Mouse (Mus musculus): ENCODE data around the gene Rasgef1a. TPM values are rescaled to one million over a fixed set of nuclear protein-coding genes. Genes with fewer than 3 reads are reported as not detected.

Rasgef1a gene
- 0.15 TPM in 1 of 2 replicates, not detected in the other for polyA plus RNA-seq (2014; fragmentation: Nextera tagmentation; extraction: Ambion mirVana)

DNA sequence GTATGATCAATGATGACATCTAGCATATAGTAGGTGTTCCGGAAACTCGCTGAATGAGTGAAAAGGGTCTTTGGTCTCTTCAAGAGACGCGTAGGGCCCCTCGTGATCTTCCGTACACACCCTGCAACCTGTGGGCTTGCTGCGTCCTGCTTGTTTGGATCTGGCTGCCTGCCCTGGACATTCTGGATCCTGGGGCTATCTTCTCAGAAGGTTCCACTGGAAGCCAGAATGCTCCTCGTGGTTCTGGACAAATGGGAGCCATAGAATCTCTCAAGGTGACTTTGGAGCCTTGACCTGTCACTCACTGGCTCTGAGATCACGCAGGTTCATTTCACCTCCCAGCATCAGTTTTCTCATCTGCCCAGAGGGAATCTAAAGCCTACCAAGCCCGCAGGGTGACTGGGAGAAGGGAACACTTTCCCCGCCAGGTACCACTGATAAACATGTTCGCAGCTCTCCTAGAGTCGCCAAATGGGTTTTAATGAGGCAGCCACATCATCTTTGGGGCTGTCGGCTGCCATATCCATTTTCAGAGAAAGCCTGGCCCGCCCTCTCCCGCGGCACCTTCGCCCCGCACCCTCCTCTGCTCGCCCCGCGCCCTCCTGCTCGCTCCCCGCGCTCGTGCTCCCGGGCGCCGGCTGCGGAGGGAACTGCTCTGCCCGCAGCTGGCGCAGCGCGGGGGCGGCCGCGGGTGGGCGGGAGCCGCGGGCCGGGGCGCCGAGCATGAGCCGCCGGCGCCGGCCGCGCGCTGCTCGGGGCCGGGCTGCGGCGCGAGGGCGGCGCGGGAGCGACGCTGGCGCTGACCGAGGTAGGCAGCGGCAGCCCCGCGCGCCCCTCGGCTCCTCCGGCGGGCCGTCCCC is at the start of gene Rasgef1a:
Rasgef1a (plus strand) TSS at position 683 of the 860 bp plus-strand sequence.
- 12% methylated on average over 53 of the region's 70 CpGs for WGBS
- H3K9me3 ChIP-seq (ENCODE audit: control insufficient read depth, low read length), result no peaks in the 10 kb centered on the region
- H3K4me3 ChIP-seq (ENCODE audit: low read depth, low read length), result peak within 1 kb of the TSS; percentile 52
- no peak within 1 kb of the TSS for H3K27ac ChIP-seq (ENCODE audit: low read depth, low read length)
- peaks cover 28% of the 10 kb centered on the region for H3K27me3 ChIP-seq (ENCODE audit: control insufficient read depth, insufficient read depth, low read length)
- DNase-seq (ENCODE audit: low spot score, missing footprints), result peak; percentile 84
- H3K4me2 ChIP-seq, result peak within 1 kb of the TSS; percentile 85
- H3K9ac ChIP-seq (ENCODE audit: low read length), result peak within 1 kb of the TSS; percentile 55
- H3K36me3 ChIP-seq (ENCODE audit: control insufficient read depth, insufficient read depth, low read length), result no peaks in the 10 kb centered on the region
- peaks cover 8% of the 10 kb centered on the region for H3K4me1 ChIP-seq (ENCODE audit: control insufficient read depth, insufficient read depth, low read length)
- ATAC-seq (ENCODE audit: low FRiP score), result peak; percentile 49

DNA sequence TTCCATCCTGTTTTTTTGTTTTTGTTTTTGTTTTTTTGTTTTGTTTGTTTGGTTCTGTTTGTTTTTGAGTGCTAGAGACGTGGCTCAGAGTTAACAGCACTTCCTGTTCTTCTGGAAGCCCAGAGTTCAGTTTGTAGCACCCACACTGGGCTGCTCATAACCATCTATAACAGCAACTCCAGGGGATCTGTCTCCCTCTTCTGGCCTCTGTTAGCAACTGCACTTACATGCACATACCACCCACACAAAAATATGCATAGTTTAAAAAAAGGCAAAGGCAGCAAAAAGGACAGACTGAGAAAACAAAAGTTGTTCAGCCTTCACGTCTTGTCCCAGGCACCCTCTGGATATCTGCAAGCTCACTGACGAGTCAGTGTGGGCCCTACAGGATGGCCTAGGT is 48.0 kb upstream of the Rasgef1a start:
- H3K27me3 ChIP-seq (ENCODE audit: control insufficient read depth, insufficient read depth, low read length), result no peaks in the 10 kb centered on the region
- H3K9ac ChIP-seq (ENCODE audit: low read length), result no peak overlapping the region
- H3K4me2 ChIP-seq, result no peak overlapping the region
- H3K4me3 ChIP-seq (ENCODE audit: low read depth, low read length), result no peak overlapping the region
- H3K4me1 ChIP-seq (ENCODE audit: control insufficient read depth, insufficient read depth, low read length), result no peaks in the 10 kb centered on the region
- H3K27ac ChIP-seq (ENCODE audit: low read depth, low read length), result no peak overlapping the region
- H3K9me3 ChIP-seq (ENCODE audit: control insufficient read depth, low read length), result no peaks in the 10 kb centered on the region
- DNase-seq (ENCODE audit: low spot score, missing footprints), result no peak
- WGBS, result 80% methylated on average over 3 of the region's 3 CpGs
- no peaks in the 10 kb centered on the region for H3K36me3 ChIP-seq (ENCODE audit: control insufficient read depth, insufficient read depth, low read length)
- no peak for ATAC-seq (ENCODE audit: low FRiP score)

DNA sequence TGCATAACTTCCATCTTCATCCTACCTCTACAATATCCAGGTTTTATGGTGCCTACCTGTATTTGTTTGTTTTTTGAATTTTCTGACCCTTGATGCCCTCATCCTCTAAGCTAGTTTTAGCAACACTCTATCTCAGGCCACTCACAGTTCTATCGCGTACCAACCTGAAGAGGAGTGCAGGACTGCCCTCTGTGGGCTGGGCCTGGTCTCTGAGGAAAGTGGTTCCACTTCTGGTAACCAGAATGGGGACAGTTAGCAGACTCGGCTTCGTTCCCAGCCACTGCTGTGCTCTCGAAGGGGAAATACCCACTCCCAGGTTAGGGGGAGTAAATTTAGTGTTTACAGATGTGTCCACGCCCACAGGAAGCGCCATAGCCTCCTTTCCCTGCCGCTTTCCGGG is 44.5 kb upstream of the Rasgef1a start:
- Histone ChIP-seq H3K36me3 (ENCODE audit: control insufficient read depth, insufficient read depth, low read length) (no peaks in the 10 kb centered on the region), H3K4me1 (ENCODE audit: control insufficient read depth, insufficient read depth, low read length) (no peaks in the 10 kb centered on the region), H3K27me3 (ENCODE audit: control insufficient read depth, insufficient read depth, low read length) (no peaks in the 10 kb centered on the region), H3K27ac (ENCODE audit: low read depth, low read length) (no peak overlapping the region), H3K9me3 (ENCODE audit: control insufficient read depth, low read length) (no peaks in the 10 kb centered on the region), H3K4me2 (no peak overlapping the region), H3K4me3 (ENCODE audit: low read depth, low read length) (no peak overlapping the region), H3K9ac (ENCODE audit: low read length) (no peak overlapping the region)
- DNase-seq (ENCODE audit: low spot score, missing footprints) (no peak), ATAC-seq (ENCODE audit: low FRiP score) (no peak)
- WGBS, result 63% methylated on average over 9 of the region's 9 CpGs

DNA sequence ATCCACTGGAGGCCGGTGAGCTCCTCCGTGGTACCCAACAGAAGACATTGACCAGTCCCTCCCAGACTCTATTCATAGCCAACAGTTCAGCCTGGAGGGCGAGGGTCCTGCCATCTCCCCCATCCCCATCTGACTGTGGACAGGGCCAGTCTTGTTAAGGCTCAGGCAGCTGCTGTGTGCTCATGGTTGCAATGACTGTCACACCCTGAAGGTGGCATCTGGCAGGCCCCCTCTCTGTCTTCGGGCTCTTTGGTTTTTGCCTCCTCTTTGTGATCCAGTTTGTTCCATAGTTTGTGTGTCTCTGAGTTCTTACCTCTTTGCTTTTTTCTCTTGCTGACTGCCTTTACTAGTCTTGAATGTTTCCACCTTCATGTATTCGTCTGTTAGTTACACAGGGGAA is 24.1 kb upstream of the Rasgef1a start:
- 59% methylated on average over 5 of the region's 5 CpGs for WGBS
- no peaks in the 10 kb centered on the region for H3K9me3 ChIP-seq (ENCODE audit: control insufficient read depth, low read length)
- no peak overlapping the region for H3K27ac ChIP-seq (ENCODE audit: low read depth, low read length)
- no peak overlapping the region for H3K4me3 ChIP-seq (ENCODE audit: low read depth, low read length)
- ATAC-seq (ENCODE audit: low FRiP score), result no peak
- DNase-seq (ENCODE audit: low spot score, missing footprints), result no peak
- H3K4me2 ChIP-seq, result no peak overlapping the region
- no peaks in the 10 kb centered on the region for H3K4me1 ChIP-seq (ENCODE audit: control insufficient read depth, insufficient read depth, low read length)
- H3K9ac ChIP-seq (ENCODE audit: low read length), result no peak overlapping the region
- no peaks in the 10 kb centered on the region for H3K36me3 ChIP-seq (ENCODE audit: control insufficient read depth, insufficient read depth, low read length)
- no peaks in the 10 kb centered on the region for H3K27me3 ChIP-seq (ENCODE audit: control insufficient read depth, insufficient read depth, low read length)

DNA sequence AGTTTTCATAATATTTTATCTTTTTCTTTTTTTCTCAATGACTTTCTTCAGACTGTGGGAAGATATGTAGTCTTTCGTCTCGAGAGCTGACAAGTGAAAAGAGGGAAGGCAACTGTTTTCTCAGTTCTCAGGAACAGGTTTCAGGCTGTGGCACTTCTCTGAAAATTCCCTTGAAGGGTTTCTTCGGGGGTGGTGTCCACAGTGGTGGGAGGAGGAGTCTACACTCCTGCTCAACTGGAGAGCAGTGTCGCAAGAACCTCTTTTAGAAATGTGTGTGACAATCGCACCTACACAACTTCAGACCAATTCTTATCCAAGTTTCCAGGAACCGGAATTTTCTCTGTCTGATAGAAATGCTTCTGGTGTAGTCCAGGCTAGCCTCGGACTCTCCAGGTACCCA is 22.0 kb upstream of the Rasgef1a start:
- H3K9ac ChIP-seq (ENCODE audit: low read length), result no peak overlapping the region
- no peaks in the 10 kb centered on the region for H3K27me3 ChIP-seq (ENCODE audit: control insufficient read depth, insufficient read depth, low read length)
- DNase-seq (ENCODE audit: low spot score, missing footprints), result no peak
- H3K4me1 ChIP-seq (ENCODE audit: control insufficient read depth, insufficient read depth, low read length), result no peaks in the 10 kb centered on the region
- no peak for ATAC-seq (ENCODE audit: low FRiP score)
- no peak overlapping the region for H3K4me2 ChIP-seq
- H3K27ac ChIP-seq (ENCODE audit: low read depth, low read length), result no peak overlapping the region
- 86% methylated on average over 7 of the region's 7 CpGs for WGBS
- H3K9me3 ChIP-seq (ENCODE audit: control insufficient read depth, low read length), result no peaks in the 10 kb centered on the region
- no peak overlapping the region for H3K4me3 ChIP-seq (ENCODE audit: low read depth, low read length)
- no peaks in the 10 kb centered on the region for H3K36me3 ChIP-seq (ENCODE audit: control insufficient read depth, insufficient read depth, low read length)

DNA sequence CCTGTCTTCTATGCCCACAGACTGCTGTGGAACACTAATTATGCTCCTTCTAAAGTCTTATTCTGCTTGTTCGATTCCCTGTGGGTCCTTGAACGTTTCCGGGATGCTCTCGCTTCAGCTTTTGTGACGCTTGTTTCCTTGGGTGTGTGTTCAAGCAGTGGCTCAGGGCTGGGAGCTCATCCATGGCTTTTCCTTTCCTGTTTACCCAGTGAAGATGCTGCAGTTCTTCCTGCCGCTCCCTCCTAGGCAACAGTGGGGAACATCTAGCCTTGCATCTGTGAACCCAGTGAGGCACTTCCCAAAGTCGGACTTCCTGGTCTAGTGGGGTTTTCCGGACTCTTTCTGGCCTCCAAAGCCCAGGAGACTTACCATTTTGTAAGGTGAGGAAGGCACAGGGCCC is 20.6 kb upstream of the Rasgef1a start:
- 81% methylated on average over 8 of the region's 8 CpGs for WGBS
- no peaks in the 10 kb centered on the region for H3K27me3 ChIP-seq (ENCODE audit: control insufficient read depth, insufficient read depth, low read length)
- no peak overlapping the region for H3K27ac ChIP-seq (ENCODE audit: low read depth, low read length)
- no peak for DNase-seq (ENCODE audit: low spot score, missing footprints)
- no peaks in the 10 kb centered on the region for H3K4me1 ChIP-seq (ENCODE audit: control insufficient read depth, insufficient read depth, low read length)
- no peak overlapping the region for H3K4me2 ChIP-seq
- H3K36me3 ChIP-seq (ENCODE audit: control insufficient read depth, insufficient read depth, low read length), result no peaks in the 10 kb centered on the region
- no peak overlapping the region for H3K9ac ChIP-seq (ENCODE audit: low read length)
- H3K9me3 ChIP-seq (ENCODE audit: control insufficient read depth, low read length), result no peaks in the 10 kb centered on the region
- H3K4me3 ChIP-seq (ENCODE audit: low read depth, low read length), result no peak overlapping the region
- no peak for ATAC-seq (ENCODE audit: low FRiP score)

DNA sequence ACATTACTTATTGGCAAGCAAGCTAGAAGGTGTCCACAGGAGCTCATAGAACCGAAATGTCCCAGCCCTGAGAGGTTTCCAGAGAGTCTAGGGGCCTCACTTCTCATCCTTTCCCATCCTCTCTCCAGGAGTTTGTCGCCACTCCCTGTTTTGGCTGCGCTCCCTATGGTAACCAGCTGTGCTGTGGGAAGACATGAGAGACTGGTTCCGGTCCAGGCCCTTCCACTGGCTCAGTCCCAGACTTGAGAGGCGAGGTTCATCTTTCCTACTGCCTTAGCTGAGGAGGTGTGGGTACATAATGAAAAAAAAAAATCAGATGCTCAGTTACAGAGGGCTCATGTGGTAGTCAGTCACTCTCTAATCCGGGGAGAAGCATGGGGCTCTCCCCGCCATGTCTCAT is 19.9 kb upstream of the Rasgef1a start:
- no peak for ATAC-seq (ENCODE audit: low FRiP score)

DNA sequence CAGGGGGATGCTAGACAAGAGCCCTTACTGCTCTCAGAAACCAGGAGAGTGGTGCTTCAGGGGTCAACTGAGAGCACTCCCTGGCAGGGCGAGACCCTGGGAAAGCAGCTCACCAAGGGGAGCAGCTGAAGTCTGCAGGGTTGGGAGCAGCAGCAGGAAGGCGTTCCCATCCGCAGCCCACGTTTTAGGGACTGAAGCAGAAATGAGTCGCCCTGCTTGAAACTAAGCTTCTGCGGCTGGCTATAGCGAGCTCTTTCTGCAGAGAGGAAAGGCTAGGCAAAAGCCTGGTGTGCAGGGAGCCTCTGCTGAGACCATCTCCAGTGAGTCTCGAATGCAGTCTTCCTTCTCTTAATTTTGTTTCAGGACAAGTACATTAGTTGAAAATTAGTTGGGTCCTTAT is 19.3 kb upstream of the Rasgef1a start:
- no peak for ATAC-seq (ENCODE audit: low FRiP score)
- 67% methylated on average over 8 of the region's 8 CpGs for WGBS
- H3K27ac ChIP-seq (ENCODE audit: low read depth, low read length), result no peak overlapping the region

More for the DNA sequence above, 19.9 kb upstream of the Rasgef1a start:
- Histone ChIP-seq H3K9me3 (ENCODE audit: control insufficient read depth, low read length) (no peaks in the 10 kb centered on the region), H3K4me2 (no peak overlapping the region), H3K27ac (ENCODE audit: low read depth, low read length) (no peak overlapping the region), H3K4me1 (ENCODE audit: control insufficient read depth, insufficient read depth, low read length) (no peaks in the 10 kb centered on the region), H3K9ac (ENCODE audit: low read length) (no peak overlapping the region), H3K4me3 (ENCODE audit: low read depth, low read length) (no peak overlapping the region), H3K27me3 (ENCODE audit: control insufficient read depth, insufficient read depth, low read length) (no peaks in the 10 kb centered on the region), H3K36me3 (ENCODE audit: control insufficient read depth, insufficient read depth, low read length) (no peaks in the 10 kb centered on the region)
- 79% methylated on average over 7 of the region's 7 CpGs for WGBS
- no peak for DNase-seq (ENCODE audit: low spot score, missing footprints)

DNA sequence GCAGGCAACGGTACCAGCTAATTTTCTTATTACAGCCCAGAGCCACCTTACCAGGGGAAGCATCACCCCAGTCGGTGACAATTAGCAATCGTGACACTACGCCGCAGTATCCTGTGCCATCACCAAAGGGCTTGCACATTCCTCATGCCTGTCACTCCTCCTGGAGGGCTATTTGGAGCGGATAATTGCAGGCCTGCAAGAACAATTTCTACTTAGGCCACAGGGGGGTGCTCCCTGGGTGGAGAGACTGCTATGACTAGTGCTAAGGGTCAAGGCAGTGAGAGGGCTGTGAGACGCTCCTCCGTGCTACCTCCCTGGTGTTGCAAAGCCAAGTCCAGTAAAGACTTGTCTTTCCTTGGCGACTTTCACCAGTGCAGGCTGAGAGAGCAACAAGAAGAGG is 16.1 kb upstream of the Rasgef1a start:
- no peak for DNase-seq (ENCODE audit: low spot score, missing footprints)
- Histone ChIP-seq H3K4me3 (ENCODE audit: low read depth, low read length) (no peak overlapping the region), H3K9ac (ENCODE audit: low read length) (no peak overlapping the region), H3K4me2 (no peak overlapping the region), H3K36me3 (ENCODE audit: control insufficient read depth, insufficient read depth, low read length) (no peaks in the 10 kb centered on the region), H3K27me3 (ENCODE audit: control insufficient read depth, insufficient read depth, low read length) (no peaks in the 10 kb centered on the region), H3K27ac (ENCODE audit: low read depth, low read length) (no peak overlapping the region), H3K9me3 (ENCODE audit: control insufficient read depth, low read length) (no peaks in the 10 kb centered on the region), H3K4me1 (ENCODE audit: control insufficient read depth, insufficient read depth, low read length) (no peaks in the 10 kb centered on the region)
- WGBS, result 54% methylated on average over 9 of the region's 9 CpGs
- no peak for ATAC-seq (ENCODE audit: low FRiP score)

More for the DNA sequence above, 19.3 kb upstream of the Rasgef1a start:
- H3K4me1 ChIP-seq (ENCODE audit: control insufficient read depth, insufficient read depth, low read length), result no peaks in the 10 kb centered on the region
- H3K4me2 ChIP-seq, result no peak overlapping the region
- H3K36me3 ChIP-seq (ENCODE audit: control insufficient read depth, insufficient read depth, low read length), result no peaks in the 10 kb centered on the region
- H3K4me3 ChIP-seq (ENCODE audit: low read depth, low read length), result no peak overlapping the region
- H3K9me3 ChIP-seq (ENCODE audit: control insufficient read depth, low read length), result no peaks in the 10 kb centered on the region
- H3K27me3 ChIP-seq (ENCODE audit: control insufficient read depth, insufficient read depth, low read length), result no peaks in the 10 kb centered on the region
- DNase-seq (ENCODE audit: low spot score, missing footprints), result no peak
- H3K9ac ChIP-seq (ENCODE audit: low read length), result no peak overlapping the region

All from midbrain, embryonic 11.5 days (tissue).